Mouse (Mus musculus) lung, embryonic 14.5 days (tissue): Measurements from ENCODE around the gene Kif17. TPM values are rescaled to one million over a fixed set of nuclear protein-coding genes. Genes with fewer than 3 reads are reported as not detected.
"Not testable (repeated sequence)": the region's sequence is repeated elsewhere in the genome, so short reads cannot be mapped to it uniquely, and the experiment has no call there.

Experiments used
- ATAC-seq: fragments of 200-750 bp; cut with Nextera tagmentation; 2 replicates; pipeline ENCODE4 v1.8.0; 2017; ENCODE audit warnings: mild to moderate bottlenecking, moderate TSS enrichment, moderate library complexity; ENCODE audit not compliant: insufficient read depth
- DNase-seq: peaks from one replicate; pipeline ENCODE4 v3.0.0-alpha.2; 2015
- H3K27ac ChIP-seq: fragments of 300-500 bp; sonication (generic); 2 replicates; pipeline ENCODE4 v1.5.1; 2014; ENCODE audit warnings: low read depth, mild to moderate bottlenecking, moderate library complexity
- H3K27me3 ChIP-seq: fragments of 300-500 bp; sonication (generic); 2 replicates; pipeline ENCODE4 v1.6.1; 2014; ENCODE audit warnings: low read length, control low read depth; ENCODE audit not compliant: insufficient read depth
- H3K36me3 ChIP-seq: fragments of 300-500 bp; sonication (generic); 2 replicates; pipeline ENCODE4 v1.6.1; 2014; ENCODE audit warnings: control low read depth; ENCODE audit not compliant: insufficient read depth
- H3K4me1 ChIP-seq: fragments of 300-500 bp; sonication (generic); 2 replicates; pipeline ENCODE4 v1.6.1; 2014; ENCODE audit warnings: antibody characterized with exemption, control low read depth; ENCODE audit not compliant: insufficient read depth
- H3K4me2 ChIP-seq: fragments of 300-500 bp; sonication (generic); 2 replicates; pipeline ENCODE4 v1.6.1; 2014; ENCODE audit warnings: mild to moderate bottlenecking
- H3K4me3 ChIP-seq: fragments of 300-500 bp; sonication (generic); 2 replicates; pipeline ENCODE4 v1.5.1; 2014; ENCODE audit warnings: low read depth, low read length
- H3K9ac ChIP-seq: fragments of 300-500 bp; sonication (generic); 2 replicates; pipeline ENCODE4 v1.6.1; 2014
- H3K9me3 ChIP-seq: fragments of 300-500 bp; sonication (generic); 2 replicates; pipeline ENCODE4 v1.6.1; 2016; ENCODE audit warnings: low read depth, low read length, control low read depth
- CTCF ChIP-seq: IDR thresholded peaks from 2 replicates; pipeline ENCODE4 v1.5.1; 2016; ENCODE audit warnings: antibody characterized with exemption, low read depth
- WGBS: fragments of 180-500 bp; shearing (Covaris S2); extraction: QIAGEN DNeasy Blood & Tissue Kit; methylation state at CpG from one replicate; pipeline ENCODE4 v1.1.7; 2014; 5-methylcytosine and 5-hydroxymethylcytosine counted together
- polyA plus RNA-seq: library from polyadenylated mRNA; unstranded; fragments of >200 nt; fragmentation: Nextera tagmentation; extraction: Ambion mirVana; gene quantifications from 2 replicates; pipeline ENCODE4 v1.2.1, GENCODE M21; 2014

Kif17 gene
- polyA plus RNA-seq, 1 experiment from 2014 or later = 2.5 TPM

GRCm38 (mm10) chr4:138322692-138323091 is 72.5 kb downstream of the Kif17 start:
- H3K9ac ChIP-seq = no peak overlapping the region
- DNase-seq (no peak), ATAC-seq (no peak)
- TF ChIP-seq CTCF = no peak
- no peak overlapping the region for H3K4me3 ChIP-seq
- 70% methylated on average over 4 of the region's 4 CpGs for whole genome bisulfite sequencing
- no peaks in the 10 kb centered on the region for H3K27me3 ChIP-seq
- peaks cover 3% of the 10 kb centered on the region; the same call in 1 of the 2 replicates for H3K36me3 ChIP-seq
- no peaks in the 10 kb centered on the region for H3K9me3 ChIP-seq
- no peak overlapping the region for H3K27ac ChIP-seq
- no peak overlapping the region for H3K4me2 ChIP-seq
- no peaks in the 10 kb centered on the region for H3K4me1 ChIP-seq

DNA sequence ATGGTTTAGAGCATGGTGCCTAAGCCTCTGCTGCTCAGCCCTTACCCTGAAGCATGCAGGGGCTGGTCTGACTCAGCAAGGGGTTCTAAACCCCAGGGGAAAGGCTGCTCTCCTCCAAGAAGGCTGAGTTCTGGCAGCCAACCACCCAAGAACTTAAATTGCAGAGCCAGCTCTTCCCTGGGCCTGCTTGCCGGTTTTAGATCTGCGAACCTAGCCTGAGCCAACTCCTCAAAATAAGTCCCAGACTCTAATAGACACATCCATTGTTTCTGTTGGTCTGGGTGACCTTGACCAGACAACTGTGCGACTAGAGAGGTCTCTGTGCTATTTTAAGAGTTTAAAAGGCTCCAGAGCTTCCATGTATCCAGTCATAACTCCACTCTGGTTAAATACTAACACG is 73.5 kb downstream of the Kif17 start:
- Histone ChIP-seq H3K9me3 (no peaks in the 10 kb centered on the region), H3K27me3 (no peaks in the 10 kb centered on the region), H3K27ac (peak overlapping the region; percentile 50; the same call in 1 of the 2 replicates), H3K4me3 (no peak overlapping the region), H3K9ac (no peak overlapping the region), H3K4me2 (0 out of 2 replicates have a peak overlapping the region, but pooled peaks have one; percentile 3), H3K36me3 (no peaks in the 10 kb centered on the region), H3K4me1 (no peaks in the 10 kb centered on the region)
- WGBS = 44% methylated on average over 4 of the region's 4 CpGs
- TF ChIP-seq CTCF = no peak
- ATAC-seq = no peak
- DNase-seq = no peak

- WGBS = 92% methylated on average over 3 of the region's 3 CpGs
- Histone ChIP-seq H3K4me1 (no peaks in the 10 kb centered on the region), H3K9ac (no peak overlapping the region), H3K9me3 (no peaks in the 10 kb centered on the region), H3K27me3 (no peaks in the 10 kb centered on the region), H3K4me3 (no peak overlapping the region), H3K4me2 (no peak overlapping the region), H3K36me3 (no peaks in the 10 kb centered on the region), H3K27ac (no peak overlapping the region)
- TF ChIP-seq CTCF = no peak
- no peak for DNase-seq
- ATAC-seq = no peak
Observed at GRCm38 (mm10) chr4:138324451-138324850, 74.2 kb downstream of the Kif17 start.

DNA sequence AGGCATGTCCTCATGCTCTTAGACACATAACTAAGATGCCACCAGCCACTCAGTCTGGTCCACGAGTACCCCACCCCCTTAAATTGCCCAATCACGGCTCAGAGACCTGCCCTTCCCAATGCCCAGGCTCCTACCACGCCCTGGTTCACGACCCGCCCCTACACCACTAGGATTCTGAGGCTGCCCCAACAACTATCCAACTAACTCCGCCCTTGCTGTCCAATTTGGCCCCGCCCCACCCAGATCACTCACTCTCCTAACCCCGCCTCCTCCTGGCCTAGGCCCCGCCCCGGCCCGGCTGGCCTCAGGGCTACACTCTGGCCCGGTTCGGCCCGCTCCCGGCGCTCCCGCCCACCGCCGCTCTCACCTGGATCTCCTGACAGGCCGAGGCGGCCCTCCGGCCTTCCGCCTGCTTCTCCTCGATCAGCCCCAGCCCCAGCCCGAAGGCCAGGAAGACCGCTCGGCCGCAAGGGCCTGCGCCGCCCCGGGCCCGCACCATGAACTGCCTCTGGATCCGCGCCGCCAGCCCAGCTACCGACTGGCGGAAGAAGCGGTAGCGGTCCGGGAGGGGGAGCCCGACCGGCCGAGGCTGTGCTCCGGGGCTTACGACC is 75.3 kb downstream of the Kif17 start:
- Histone ChIP-seq H3K4me2 (peak overlapping the region; percentile 68), H3K9ac (peak overlapping the region; percentile 89), H3K9me3 (no peaks in the 10 kb centered on the region), H3K36me3 (no peaks in the 10 kb centered on the region), H3K4me3 (peak overlapping the region; percentile 83), H3K27ac (peak overlapping the region; percentile 97), H3K4me1 (no peaks in the 10 kb centered on the region), H3K27me3 (no peaks in the 10 kb centered on the region)
- 1% methylated on average over 45 of the region's 45 CpGs for WGBS
- no peak for TF ChIP-seq CTCF
- peak; percentile 89 for ATAC-seq
- peak; percentile 95 for DNase-seq

DNA sequence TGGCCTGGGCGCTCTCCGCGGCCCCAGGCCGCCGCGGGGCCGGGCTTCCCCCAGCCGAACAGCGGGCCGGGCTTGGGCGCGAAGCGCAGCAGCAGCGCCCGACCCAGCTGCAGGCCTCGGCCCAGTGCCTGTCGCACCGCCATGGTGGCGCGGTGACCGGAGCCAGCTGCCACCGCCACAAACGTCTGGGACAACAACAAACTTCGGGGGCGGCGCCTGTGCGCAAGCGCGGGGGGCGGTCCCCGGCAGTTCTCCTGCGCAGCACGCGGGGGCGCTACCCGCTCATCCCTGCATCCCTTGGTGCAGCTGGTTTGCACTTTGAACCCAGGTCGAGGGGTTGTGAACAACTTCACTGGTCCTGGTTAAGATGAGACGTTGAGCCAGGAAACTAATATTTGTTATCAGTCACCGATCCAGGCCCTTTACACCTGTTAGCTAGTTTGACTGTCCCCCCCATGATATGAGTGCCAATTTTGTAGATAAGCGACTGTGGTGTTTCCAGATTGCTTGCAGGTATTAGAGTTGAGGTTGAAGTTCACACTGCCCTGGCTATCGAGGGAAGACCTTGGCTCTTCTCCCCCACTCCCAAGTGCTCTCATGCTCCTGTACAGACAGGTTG is 76.0 kb downstream of the Kif17 start, which contains the start of gene Pink1:
Gene Pink1 (minus strand): TSS at position 231 of the 619 bp plus-strand sequence.
- Histone ChIP-seq H3K9ac (peak within 1 kb of the TSS; percentile 89), H3K4me1 (no peaks in the 10 kb centered on the region), H3K4me2 (peak within 1 kb of the TSS; percentile 68), H3K27me3 (no peaks in the 10 kb centered on the region), H3K36me3 (no peaks in the 10 kb centered on the region), H3K9me3 (no peaks in the 10 kb centered on the region), H3K27ac (peak within 1 kb of the TSS; percentile 97), H3K4me3 (peak within 1 kb of the TSS; percentile 83)
- DNase-seq (peak; percentile 92), ATAC-seq (peak; percentile 76)
- 3% methylated on average over 41 of the region's 41 CpGs for WGBS
- peak; percentile 82 for TF ChIP-seq CTCF

GRCm38 (mm10) chr4:138327155-138327554 is 76.9 kb downstream of the Kif17 start:
- H3K36me3 ChIP-seq, H3K4me1 ChIP-seq, H3K27ac ChIP-seq, H3K9ac ChIP-seq, ATAC-seq, H3K4me2 ChIP-seq, H3K4me3 ChIP-seq, H3K9me3 ChIP-seq, H3K27me3 ChIP-seq: not testable (repeated sequence)
- DNase-seq = peak; percentile 37
- whole genome bisulfite sequencing = 68% methylated on average over 7 of the region's 12 CpGs

DNA sequence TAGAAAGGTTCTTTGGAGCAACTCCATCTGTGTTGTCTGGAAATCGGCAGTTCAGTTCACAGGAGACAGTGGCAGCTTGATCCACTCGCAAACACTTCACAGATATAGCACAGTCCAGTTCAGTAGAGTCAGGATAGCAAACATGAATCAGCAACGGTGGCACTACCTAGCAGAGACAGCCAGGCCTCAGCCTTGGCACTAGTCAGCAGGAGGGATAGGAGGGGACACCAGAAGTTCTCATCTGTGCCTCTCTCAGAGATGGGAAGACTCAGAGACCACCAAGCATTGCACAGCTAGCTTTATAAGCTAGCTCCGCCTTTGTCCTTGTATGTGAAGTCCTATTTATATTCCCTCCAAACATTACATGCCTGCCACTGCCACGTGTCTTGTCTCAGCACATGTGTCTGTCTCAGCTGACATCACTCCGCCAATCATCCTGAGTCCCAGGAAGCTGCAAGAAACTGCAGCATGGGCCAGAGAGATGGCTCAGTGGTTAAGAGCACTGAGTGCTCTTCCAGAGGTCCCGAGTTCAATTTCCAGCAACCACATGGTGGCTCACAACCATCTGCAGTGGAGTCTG is 77.7 kb downstream of the Kif17 start:
- no peak overlapping the region for H3K9ac ChIP-seq
- peak overlapping the region; percentile 52 for H3K4me2 ChIP-seq
- no peaks in the 10 kb centered on the region for H3K27me3 ChIP-seq
- TF ChIP-seq CTCF = no peak
- H3K36me3 ChIP-seq = no peaks in the 10 kb centered on the region
- H3K27ac ChIP-seq = no peak overlapping the region; the same call in 1 of the 2 replicates
- H3K4me1 ChIP-seq = no peaks in the 10 kb centered on the region
- peak overlapping the region; percentile 21; the same call in 1 of the 2 replicates for H3K4me3 ChIP-seq
- WGBS = 67% methylated on average over 7 of the region's 7 CpGs
- ATAC-seq (no peak), DNase-seq (peak; percentile 42)
- H3K9me3 ChIP-seq = no peaks in the 10 kb centered on the region
